Mouse (Mus musculus): ENCODE measurements around the gene Set.
A peak's percentile ranks its signal among the peaks of the same experiment; 100 is the strongest.
"Not testable (repeated sequence)": the region's sequence is repeated elsewhere in the genome, so short reads cannot be mapped to it uniquely, and the experiment has no call there.

Set gene

DNA sequence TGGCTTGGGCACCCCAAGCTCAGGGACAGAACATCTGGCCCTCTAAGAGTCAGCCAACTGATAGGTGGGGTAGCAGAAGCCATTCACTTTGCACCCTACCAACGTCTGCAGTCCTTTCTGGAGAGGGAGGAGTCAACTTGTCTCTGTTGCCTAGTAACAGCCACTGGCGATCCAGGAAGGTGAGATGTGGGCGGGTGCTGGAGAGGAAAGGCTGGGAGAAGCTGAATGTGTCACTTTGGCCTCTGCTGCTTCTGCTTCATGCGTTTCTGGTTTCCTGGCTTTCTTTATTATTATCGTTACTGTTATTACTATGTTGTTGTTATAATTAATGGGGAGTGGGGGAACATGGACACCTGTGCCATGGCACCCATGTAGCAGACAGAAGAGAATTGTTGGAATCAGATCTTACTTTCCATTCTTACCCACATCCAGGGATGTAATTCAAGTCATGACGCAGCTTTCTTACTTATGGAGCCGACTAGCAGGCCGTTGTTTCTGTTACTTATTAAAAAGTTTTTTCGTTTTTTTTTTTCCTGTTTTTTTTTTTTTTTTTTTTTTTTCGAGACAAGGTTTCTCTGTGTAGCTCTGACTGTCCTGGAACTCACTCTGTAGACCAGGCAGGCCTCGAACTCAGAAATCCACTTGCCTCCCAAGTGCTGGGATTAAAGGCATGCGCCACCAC is at the start of gene Set:
Set (plus strand) TSS at position 156 of the 682 bp plus-strand sequence.
- DNase-seq (ENCODE audit: low spot score) = peak; percentile 37

DNA sequence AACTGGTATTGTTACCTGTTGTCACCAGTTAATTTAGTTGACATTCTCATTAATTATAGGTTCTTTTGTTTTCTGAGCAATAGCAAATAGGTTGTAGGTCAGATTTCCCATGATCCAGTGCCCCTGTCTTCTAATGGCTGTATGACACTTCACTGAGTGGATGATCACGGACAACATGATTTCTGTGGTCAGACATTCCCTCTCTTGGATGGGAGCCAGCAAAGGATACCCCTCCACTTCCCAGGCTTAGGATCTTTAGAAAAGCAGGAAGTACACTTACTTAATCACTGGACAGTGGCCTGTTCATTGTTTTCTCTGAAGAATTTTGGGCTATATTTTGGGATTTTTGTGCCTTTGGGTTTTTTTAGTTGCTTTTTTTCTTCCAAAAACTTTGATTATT is 48.1 kb upstream of the Set start:
- no peak for DNase-seq (ENCODE audit: low spot score)

DNA sequence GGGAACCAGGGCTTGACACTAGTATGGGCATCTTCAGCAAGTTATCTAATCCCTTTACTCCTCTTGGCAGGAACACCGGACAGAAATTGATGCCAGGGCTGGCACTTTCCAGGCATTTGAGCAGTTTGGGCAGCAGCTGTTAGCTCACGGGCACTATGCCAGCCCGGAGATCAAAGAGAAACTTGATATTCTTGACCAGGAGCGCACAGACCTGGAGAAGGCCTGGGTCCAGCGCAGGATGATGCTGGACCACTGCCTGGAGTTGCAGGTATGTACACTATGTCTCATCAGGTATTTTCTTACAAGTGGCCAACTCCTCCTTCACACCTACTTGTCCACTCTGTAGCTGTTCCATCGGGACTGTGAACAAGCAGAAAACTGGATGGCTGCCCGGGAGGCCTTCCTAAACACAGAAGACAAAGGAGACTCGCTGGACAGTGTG is 46.3 kb upstream of the Set start:
- peak; percentile 53 for DNase-seq (ENCODE audit: low spot score)

DNA sequence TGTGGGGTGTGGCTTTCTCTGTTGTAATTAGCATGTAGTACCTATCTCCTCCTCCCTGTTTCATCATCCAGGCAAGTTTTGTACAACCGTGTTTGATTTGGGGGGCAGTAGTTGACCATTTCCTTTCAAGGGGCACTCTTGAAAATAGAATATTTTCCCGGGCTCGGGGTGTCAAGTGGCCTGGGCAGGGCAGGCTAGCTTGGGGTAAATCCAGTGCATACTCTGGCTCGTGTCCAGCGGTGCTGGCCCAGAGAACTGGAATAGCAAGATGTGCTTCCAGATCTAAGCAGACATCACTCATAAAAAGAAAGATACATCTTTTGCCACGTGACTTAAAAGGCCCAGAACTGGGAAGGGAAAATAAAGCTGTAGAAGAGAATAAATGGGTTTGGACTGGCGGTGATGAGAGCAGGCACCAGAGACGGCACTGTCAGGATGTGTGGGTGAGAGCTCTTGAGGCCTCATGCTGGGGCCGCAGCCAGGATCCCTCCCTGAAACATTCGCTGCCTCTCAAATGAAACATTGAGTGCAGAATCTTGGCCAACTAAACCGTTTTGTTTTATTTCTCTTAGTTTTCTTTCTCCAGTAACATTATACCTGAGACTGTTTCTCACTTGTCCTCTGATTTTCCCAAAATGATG is 42.7 kb upstream of the Set start:
- no peak for DNase-seq (ENCODE audit: low spot score)

DNA sequence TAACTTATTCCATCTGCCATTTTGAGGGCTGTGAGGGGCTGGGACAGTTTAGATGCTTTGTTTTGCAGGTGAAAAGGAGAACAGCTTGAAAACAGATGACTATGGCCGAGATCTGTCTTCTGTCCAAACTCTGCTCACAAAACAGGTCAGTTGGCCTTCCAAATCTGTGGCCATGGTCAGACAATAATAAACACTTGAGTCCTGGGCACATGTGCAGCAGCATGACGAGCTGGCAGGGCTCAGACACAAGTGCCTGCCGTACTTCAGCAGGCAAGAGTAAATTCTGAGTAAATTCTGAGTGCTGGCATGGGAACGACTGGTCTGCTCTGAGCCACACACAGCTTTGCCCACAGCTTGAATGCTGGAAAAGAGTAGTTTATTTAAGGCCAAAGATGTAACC is 31.7 kb upstream of the Set start:
- DNase-seq (ENCODE audit: low spot score) = no peak

DNA sequence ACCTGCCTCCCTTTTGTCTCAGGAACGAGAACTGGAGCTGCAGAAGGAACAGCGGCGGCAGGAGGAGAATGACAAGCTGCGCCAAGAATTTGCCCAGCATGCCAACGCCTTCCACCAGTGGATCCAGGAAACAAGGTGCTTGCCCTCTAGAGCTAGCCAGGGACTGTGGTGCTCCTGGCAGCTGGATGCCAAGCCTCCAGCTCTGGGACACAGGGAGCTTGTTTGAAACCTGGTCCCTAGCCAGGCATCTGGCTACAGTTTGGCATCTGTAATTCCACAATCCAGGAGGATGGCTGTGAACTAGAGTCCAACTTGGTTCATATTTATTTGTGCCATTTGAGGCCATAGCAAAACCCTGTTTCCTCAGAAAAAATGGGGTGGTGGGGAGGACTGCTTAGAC is 30.2 kb upstream of the Set start:
- no peak for DNase-seq (ENCODE audit: low spot score)

DNA sequence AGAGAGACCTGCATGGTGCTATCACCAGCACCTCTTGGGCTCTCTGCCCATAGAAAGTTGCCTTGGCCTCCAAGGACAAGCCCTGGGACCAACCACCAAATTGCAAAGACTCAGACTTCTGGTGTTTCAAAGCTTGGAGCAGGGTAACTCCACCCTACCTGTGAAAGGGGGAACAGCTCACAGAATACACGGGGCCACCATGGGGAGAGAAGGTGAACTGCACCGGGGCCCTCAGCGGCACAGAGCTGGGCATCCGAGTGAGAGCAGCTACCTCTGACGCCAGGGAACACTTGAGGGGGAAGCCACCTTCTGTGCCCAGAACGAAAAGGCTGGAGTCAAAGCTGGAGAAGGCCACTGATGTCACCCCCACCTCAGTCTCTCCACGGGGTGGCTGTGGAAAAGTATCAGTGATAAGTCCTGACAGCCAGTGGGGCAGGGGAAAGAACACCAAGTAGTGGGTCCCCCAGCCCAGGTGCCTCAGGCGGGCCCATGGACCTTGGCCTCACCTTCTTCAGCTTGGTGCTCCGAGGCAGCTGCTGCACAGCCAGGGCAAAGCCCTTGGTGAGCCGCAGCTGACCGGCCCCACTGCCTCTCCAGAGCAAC is 24.8 kb upstream of the Set start:
- DNase-seq (ENCODE audit: low spot score) = no peak

DNA sequence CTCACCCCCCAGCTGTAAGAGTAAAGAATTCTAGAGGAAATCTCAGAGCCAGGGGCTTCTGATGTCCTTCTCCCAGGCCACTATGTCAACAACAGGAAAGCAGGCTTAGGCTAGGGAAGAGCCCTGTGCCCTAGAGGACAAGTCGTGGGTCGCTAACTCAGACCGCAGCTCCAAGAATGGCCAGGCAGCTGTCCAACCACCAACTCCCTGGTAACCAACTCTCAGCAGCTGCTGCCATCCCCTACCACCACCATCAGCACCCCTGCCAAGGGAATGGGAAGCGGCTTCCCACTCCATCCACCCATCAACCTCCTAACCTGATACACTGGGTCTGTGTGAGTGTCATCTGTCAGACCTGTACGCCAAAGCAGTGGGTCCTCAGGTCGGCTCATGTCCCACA is 24.2 kb upstream of the Set start:
- DNase-seq (ENCODE audit: low spot score) = no peak

DNA sequence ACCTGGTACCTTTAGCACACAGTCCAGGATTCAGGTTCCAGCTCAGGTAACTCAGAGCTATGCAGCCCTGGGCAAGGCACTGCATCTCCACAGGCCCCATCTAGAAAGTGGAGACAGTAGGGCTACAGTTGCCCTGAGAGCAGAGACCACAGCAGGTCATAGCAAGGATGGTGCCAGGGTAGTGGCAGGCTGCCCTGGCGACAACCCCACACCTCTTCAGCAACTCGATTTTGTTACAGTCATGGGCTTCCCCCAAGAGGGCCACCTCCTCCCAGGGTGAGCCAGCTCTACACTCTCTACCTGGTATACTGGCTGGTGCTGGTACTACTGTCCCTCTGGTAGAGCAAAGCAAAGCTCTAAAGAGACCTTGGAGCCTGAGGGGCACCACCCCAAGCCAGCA is 19.4 kb upstream of the Set start:
- no peak for DNase-seq (ENCODE audit: low spot score)

DNA sequence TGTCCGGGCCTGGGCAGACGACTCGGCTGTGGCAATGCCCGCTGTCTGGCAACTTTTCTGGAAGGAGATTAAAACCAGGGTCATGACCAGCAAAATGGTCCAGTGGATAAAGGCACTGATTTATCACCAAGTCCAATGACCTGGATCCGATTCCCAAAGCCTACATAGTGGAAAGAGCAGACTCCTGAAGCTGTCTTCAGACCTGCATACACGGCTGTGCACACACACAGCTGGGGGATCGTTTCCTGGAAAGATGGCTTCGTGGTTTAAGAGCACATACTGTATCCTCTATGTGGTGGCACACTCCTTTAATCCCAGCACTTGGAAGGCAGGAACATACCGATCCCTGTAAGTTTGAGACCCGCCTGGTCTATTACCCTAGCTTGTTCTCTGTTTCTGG is 18.8 kb upstream of the Set start:
- DNase-seq (ENCODE audit: low spot score) = no peak

DNA sequence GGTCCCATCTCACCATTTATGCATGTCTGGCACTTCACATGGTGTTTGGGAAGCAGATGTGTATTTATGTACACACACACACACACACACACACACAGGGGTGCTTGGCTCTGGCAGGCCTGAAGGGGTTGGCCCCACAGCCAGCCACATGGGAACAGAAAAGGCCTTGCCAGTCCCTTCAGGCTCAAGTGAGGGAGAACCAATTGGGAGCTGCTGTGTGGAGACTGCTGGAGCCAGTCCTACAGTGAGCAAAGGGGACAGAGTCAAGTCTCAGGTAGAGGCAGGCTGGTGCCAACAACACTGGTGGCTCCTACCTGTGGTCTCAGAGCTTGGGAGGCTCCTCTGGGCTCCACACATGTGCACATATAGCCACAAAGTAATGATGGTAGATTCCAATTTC is 17.5 kb upstream of the Set start:
- no peak for DNase-seq (ENCODE audit: low spot score)

DNA sequence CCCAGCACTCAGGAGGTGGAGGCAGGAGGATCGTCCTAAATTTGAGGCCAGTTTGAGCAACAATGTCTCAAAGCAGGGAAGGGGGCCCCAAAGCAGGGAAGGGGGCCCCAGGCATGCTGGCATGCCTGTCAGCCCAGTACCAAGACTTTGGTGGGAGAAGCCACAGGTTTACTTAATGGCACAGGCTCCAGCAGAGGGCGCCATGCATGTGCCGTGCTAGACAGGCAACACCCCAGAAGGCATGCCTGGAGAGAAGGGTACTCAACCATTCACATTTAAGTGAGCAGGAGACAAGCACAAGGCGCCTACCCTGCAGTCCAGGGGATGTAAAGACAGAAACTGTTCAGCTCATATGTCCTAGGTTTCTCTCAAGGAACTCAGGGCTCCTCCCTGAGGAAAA is 14.7 kb upstream of the Set start:
- DNase-seq (ENCODE audit: low spot score) = peak; percentile 78

DNA sequence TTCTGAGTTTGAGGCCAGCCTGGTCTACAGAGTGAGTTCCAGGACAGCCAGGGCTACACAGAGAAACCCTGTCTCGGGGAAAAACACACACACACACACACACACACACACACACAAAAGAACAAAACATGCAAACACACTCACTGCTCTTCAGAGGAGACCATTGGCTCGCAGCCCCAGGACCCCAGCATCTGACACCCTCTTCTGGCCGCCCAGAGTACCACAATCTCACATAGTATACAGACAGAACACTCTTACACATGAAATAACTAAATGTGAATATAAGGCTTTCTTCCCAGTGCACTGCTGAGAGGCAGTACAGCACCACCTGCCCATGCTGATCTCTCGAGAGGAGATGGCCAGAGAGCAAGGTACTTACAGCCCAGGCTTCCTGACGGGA is 12.6 kb upstream of the Set start:
- no peak for DNase-seq (ENCODE audit: low spot score)

DNA sequence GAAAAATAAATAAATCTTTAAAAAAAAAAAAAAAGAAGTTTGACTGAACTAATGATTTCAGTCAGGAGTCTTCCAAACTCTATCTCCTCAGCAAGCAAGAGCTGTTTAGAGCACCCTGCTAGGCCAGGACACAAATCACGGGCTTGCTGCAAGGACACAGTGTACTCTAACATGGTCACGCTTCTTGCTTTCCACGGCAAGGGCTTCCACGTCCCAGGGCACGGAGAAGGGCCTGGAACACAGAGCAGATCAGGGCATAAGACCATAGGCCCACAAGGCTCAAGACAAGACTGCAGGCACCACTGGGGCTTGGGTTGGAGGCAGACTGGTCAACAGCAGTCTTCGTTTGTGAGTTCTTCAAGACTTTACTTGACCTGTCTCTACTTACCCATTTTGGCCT is 10.1 kb upstream of the Set start:
- DNase-seq (ENCODE audit: low spot score) = no peak

DNA sequence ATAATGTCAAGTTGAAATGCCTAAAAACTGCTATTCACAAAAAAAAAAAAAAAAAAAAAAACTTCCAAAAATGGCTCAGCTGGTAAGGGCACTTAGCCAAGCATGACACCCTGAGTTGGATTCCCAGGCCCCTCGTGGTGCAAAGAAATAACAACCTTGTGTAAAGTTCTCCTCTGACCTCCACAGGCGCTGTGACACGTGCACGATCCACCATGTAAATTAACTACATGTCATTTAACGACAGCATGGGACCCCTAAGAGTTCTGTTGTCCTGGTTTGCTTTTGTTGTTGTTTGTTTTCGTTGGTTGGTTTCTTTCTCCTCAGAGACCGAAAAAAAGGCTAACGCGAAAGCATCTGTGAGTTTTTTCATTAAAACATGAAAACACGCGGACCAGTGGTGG is 9.1 kb upstream of the Set start:
- DNase-seq (ENCODE audit: low spot score) = no peak

DNA sequence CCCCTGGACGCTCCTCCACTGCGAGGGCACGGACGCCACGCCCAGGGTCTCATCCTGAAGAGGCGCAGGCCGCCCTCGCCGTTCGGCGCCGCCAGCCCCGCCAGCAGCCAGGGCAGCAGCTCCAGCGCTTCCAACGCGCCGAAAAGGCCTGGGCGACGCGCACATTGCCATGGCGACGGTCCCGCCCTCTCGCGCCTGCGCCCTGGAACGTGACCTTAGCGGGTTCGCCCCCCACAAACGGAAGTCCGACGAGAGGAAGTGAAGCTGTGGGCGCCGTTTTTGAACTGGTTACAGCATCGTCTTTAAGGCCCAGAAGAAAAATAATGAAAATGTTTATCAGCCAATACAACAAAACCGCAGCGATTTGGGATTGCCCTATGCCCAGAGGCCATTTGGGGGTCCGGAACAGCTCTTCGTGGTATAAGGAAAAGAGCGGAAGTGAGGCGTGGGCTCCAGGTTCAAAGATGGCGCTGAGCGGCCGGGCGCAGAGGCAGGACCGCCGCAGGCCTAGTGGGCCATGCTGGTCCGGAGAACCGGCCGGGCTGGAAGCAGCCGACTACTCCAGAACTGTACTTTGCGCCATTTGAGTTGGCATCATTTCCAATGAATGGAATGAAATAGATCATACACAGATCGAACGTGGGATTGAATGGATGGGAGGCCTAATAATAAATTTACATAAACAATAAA is 8.3 kb upstream of the Set start, which contains the start of gene Wdr34:
Wdr34 (minus strand) TSS at position 183 of the 690 bp plus-strand sequence.
- DNase-seq (ENCODE audit: low spot score) = peak; percentile 99

DNA sequence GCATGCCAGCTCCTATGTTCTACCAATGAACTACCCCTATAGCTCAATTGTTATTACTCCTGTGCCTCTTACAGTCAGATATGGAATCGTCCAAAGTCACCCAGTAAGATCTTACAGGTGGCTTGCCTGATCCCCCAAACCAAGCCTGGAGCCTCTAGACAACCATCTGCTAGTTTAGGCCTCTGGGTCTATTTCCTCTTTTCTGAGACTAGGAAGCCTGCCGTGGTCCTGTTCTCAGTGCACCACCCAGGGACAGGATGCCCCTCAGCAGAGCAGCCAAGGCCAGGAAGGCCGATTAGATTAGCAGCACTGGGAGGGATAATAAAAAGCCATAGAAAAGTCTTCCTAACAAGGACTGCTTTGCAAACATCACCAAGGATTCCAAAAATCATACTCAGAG is 7.3 kb upstream of the Set start:
- no peak for DNase-seq (ENCODE audit: low spot score)

DNA sequence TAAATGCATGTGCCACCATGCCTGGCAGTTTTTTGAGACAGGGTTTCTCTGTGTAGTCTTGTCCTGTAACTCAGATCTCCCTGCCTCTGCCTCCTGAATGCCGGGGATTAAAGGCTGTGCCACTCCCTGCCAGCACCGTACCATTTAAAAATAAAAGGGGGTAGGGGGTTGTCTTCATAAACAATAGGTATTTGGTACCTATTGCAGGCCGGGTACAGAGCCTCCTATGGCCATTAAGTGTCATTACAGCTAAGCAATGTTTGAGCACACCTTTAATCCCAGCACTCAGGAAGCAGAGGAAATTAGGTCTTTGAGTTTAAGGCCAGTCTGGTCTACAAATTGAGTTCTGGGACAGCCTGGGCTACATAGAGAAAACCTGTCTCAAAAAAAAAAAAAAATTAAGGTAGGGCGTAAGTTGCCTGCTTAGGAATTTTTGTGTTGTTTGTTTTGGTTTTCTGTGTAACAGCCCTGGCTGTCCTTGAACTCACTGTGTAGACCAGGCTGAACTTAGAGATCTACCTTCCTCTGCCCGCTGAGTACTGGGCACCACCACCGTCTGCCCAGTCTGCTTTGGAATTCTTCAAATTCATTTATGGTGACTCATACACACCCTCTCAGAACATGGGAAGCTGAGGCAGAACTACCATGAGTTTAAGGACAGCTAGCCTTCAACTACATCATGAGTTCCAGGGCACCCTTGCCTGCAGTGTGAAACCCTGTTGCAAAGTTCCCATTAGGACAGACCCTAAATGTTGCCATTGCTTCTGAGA is 5.0 kb upstream of the Set start:
- DNase-seq (ENCODE audit: low spot score) = no peak

DNA sequence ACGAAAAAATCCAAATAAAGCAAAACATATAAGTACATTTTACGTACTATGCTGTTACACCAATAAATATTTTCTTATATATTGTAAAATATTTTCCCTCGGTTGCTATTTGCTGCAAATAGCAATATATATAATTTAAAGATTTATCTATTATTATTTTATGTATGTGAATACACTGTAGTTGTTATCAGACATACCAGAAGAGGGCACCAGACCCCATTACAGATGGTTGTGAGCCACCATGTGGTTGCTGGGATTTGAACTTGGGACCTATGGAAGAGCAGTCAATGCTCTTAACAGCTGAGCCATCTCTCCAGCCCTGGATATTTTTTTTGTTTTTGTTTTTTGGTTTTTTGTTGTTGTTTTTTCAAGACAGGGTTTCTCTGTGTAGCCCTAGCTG is 1.9 kb upstream of the Set start:
- not testable (repeated sequence) for DNase-seq (ENCODE audit: low spot score)

DNA sequence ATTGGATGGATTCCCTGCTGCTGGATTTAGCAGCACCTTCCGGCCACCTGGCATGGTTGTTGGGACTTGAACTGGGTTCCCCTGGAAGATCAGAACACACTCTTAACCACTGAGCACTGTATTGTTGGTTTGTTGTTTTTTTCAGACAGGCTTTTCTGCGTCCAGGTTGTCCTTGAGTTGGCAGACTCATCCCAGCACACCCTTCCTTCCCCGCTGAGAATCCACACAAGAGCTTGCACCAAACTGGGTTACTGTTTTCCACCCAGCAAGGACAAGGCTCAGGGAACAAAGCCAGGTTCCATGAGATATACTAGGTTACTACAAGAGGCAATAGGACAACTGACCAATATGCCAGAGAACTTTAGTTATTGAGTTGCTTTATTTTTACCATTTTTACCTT is 442 bp upstream of the Set start:
- DNase-seq (ENCODE audit: low spot score) = no peak

DNA sequence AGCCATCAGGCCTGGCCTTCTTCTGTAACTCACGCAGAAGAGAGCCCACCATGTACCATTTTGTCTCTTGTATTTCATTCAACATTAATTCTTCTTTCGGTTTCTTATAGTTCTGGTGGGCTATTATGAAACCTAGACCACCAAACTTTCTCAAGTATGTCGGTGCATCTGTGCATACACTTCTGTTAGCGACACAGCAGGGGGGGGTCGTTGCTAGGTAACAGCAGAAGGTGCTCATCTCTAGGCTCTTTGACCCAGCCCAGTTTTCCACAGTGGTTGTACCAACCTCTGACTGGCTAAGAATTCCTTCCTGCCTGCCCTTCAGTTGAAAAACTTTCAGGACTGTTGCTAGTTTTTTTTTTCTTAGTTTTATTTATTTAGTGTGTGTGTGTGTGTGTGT is 1.2 kb downstream of the Set start:
- no peak for DNase-seq (ENCODE audit: low spot score)
